Mouse (Mus musculus) Muller cell, postnatal 12 days (primary cell): ENCODE data around the gene Slc22a12.

Experiments used
- DNase-seq: peaks from one replicate; pipeline ENCODE4 v3.0.0-alpha.2; 2015; ENCODE audit errors: inconsistent ontology term

Slc22a12 gene

GRCm38 (mm10) chr19:6494032-6494431, 48.8 kb downstream of the Slc22a12 start:
- DNase-seq = no peak

- no peak for DNase-seq
Observed at GRCm38 (mm10) chr19:6493219-6493618, 49.6 kb downstream of the Slc22a12 start.

- peak; percentile 46 for DNase-seq
Observed at GRCm38 (mm10) chr19:6492124-6492523, 50.7 kb downstream of the Slc22a12 start.

GRCm38 (mm10) chr19:6491538-6491937, 51.3 kb downstream of the Slc22a12 start:
- no peak for DNase-seq

GRCm38 (mm10) chr19:6489030-6489429, 53.8 kb downstream of the Slc22a12 start:
- DNase-seq = peak; percentile 77
